ENCODE assay signal across 24 mouse cellular contexts in the genomic region with DNA sequence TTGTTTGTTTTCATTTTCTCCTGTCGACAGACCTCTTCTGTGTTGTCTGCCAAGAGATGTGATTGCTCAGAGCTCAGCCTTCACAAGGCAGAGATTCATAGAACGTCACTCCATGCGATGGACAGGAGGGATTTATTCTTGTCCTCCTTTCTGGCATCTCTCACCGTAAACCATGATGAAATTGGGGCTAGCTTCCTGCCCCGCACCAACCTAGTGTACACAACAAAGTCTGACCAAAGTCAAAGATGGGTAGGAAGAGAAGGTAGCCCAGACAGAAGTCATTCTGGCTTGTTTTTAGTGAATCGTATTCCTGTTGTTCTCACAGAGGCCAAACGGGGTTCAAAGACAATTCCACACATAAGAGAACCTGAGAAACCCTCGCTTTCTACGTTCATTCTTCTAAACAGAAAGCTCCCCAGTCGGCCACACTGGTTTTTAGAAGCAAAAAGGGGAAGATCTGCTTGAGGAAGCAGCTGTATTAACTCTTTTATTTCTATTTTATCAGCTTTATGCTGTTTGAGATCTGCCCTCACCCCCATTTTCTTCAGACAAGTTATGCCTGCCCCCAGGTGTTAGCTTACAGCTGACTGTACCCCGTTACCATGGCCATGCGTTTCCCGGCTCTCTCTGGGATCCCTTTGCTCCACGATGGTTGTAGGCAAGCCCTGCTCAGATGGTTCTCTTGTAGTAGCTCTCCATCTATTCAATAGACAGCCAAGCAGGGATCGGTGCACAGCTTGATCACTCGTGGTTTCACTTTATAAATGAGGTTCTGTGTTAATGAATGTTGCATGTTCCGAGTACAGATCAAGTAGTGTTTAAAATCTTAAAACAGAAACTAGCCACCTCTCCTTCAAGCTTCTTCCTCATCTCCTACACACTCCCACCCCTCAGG. TPM values are rescaled to one million over a fixed set of nuclear protein-coding genes. Genes with fewer than 3 reads are reported as not detected.
DNase-seq lines count a peak whose midpoint lies in the region; ATAC-seq and TF ChIP-seq lines count a peak whose summit lies in the region.
"Had no signal": no experiment of that assay in that cellular context is flagged by ENCODE, and none has a peak within 500 bp of the region (broad histone marks: within the 10 kb centered on the region; RNA-seq: fewer than 3 reads in every experiment).

No protein-coding gene starts in this region.

- DNase-seq in A20 (ENCODE audit: low read depth, low spot score) (peak; percentile 78), MEL (ENCODE audit: low read depth, low spot score) (peak; percentile 16)
- no peak for DNase-seq in left cerebral cortex, postnatal 36 days (ENCODE audit: low spot score in 2 of 2)
- DNase-seq in frontal cortex, postnatal 25 days (ENCODE audit: low spot score in 2 of 2) = no peak
- DNase-seq: adrenal gland, postnatal 14 days; cerebellum, adult 2 months; gastrocnemius, adult 2 months; heart, postnatal 10 days; kidney, adult 18-20 months; layer of hippocampus, adult 9-11 months; thymus, adult 18-20 months; thymus, postnatal 4 days had no signal

- no peak for TF ChIP-seq CTCF in MEL (IDR thresholded peaks at IDR 0.05 in 2 of 3, conservative IDR thresholded peaks at IDR 0.05 in 1 of 3; ENCODE audit: control insufficient read depth in 1 of 3, insufficient read depth in 1 of 3, low read depth in 2 of 3, low read length in 3 of 3, poor library complexity in 1 of 3, severe bottlenecking in 1 of 3)

- no peaks in the 10 kb centered on the region for H3K79me2 ChIP-seq in MEL (ENCODE audit: control insufficient read depth, insufficient read depth, low read length, poor library complexity)

- H3K4me3 ChIP-seq in MEL (ENCODE audit: control insufficient read depth in 1 of 2, insufficient read depth in 1 of 2, low read depth in 2 of 2, low read length in 2 of 2) = peak overlapping the region in 1 of 2 experiments; percentile 21; a peak in 2 of 4 replicates
- H3K4me3 ChIP-seq in heart, embryonic 11.5 days (ENCODE audit: low read depth, low read length) = no peak overlapping the region
- H3K4me3 ChIP-seq: embryonic facial prominence, embryonic 10.5 days; forebrain, embryonic 10.5 days; gastrocnemius, adult 2 months; heart, embryonic 12.5 days; neural tube, embryonic 15.5 days had no signal

- H3K36me3 ChIP-seq in MEL (ENCODE audit: control insufficient read depth in 1 of 2, insufficient read depth in 2 of 2, low read length in 2 of 2) = no peaks in the 10 kb centered on the region
- H3K36me3 ChIP-seq in heart, embryonic 11.5 days (ENCODE audit: control insufficient read depth, insufficient read depth, low read length) = no peaks in the 10 kb centered on the region
- H3K36me3 ChIP-seq: embryonic facial prominence, embryonic 10.5 days; forebrain, embryonic 10.5 days; heart, embryonic 12.5 days; neural tube, embryonic 15.5 days had no signal

- no peaks in the 10 kb centered on the region for H3K9me3 ChIP-seq in MEL (replicated peaks; ENCODE audit: insufficient read depth, low read length)
- H3K9me3 ChIP-seq in heart, embryonic 11.5 days (replicated peaks; ENCODE audit: control insufficient read depth, low read length) = no peaks in the 10 kb centered on the region
- H3K9me3 ChIP-seq: embryonic facial prominence, embryonic 10.5 days; forebrain, embryonic 10.5 days; heart, embryonic 12.5 days; neural tube, embryonic 15.5 days had no signal

- TF ChIP-seq POLR2A in MEL (IDR thresholded peaks at IDR 0.05; ENCODE audit: control insufficient read depth in 1 of 2, insufficient read depth in 1 of 2, low read depth in 1 of 2, low read length in 2 of 2, poor library complexity in 1 of 2) = no peak

- intact Hi-C loops in left cerebral cortex, postnatal 36 days (cut with DNase I) = no loop called here

- no peak overlapping the region for H3K27ac ChIP-seq in MEL (ENCODE audit: control insufficient read depth, low read depth, low read length)
- H3K27ac ChIP-seq in heart, embryonic 11.5 days (ENCODE audit: low read depth, low read length) = no peak overlapping the region
- H3K27ac ChIP-seq: embryonic facial prominence, embryonic 10.5 days; forebrain, embryonic 10.5 days; gastrocnemius, adult 2 months; hindbrain, postnatal 0 days; kidney, postnatal 0 days; neural tube, embryonic 15.5 days had no signal

- 78% methylated on average over 17 of the region's 17 CpGs for WGBS in heart, embryonic 11.5 days (ENCODE audit: insufficient replicate concordance)

- no peak for TF ChIP-seq EP300 in MEL (IDR thresholded peaks at IDR 0.05; ENCODE audit: low read depth in 1 of 2, low read length in 2 of 2)

- ATAC-seq in inflammation-experienced regulatory T-cells, adult 6 months = peak; percentile 32
- ATAC-seq in monocyte, adult 5-6 weeks (replicated peaks; ENCODE audit: insufficient number of reproducible peaks, low FRiP score, low TSS enrichment, poor library complexity, severe bottlenecking) = 0 out of 2 replicates have a peak, but pooled peaks have one; percentile 22
- no peak for ATAC-seq in erythroid progenitor cell, adult 5-6 weeks (replicated peaks; ENCODE audit: low FRiP score, poor library complexity, severe bottlenecking)
- no peak for ATAC-seq in heart, embryonic 11.5 days (replicated peaks; ENCODE audit: insufficient number of reproducible peaks, low FRiP score, low TSS enrichment)
- ATAC-seq: hindbrain, postnatal 0 days; lung, postnatal 0 days; midbrain, embryonic 16.5 days had no signal

- no peaks in the 10 kb centered on the region for H3K4me1 ChIP-seq in MEL (ENCODE audit: control insufficient read depth in 1 of 2, insufficient read depth in 2 of 2, low read length in 2 of 2)
- H3K4me1 ChIP-seq in heart, embryonic 11.5 days (ENCODE audit: control insufficient read depth, insufficient read depth, low read length) = no peaks in the 10 kb centered on the region
- H3K4me1 ChIP-seq: embryonic facial prominence, embryonic 10.5 days; forebrain, embryonic 10.5 days; heart, embryonic 12.5 days; neural tube, embryonic 15.5 days had no signal

- TF ChIP-seq RAD21 in MEL (IDR thresholded peaks at IDR 0.05; ENCODE audit: low read depth, low read length) = no peak

- H3K9ac ChIP-seq in MEL (ENCODE audit: control insufficient read depth, low read depth, low read length, poor library complexity, severe bottlenecking) = no peak overlapping the region
- H3K9ac ChIP-seq in heart, embryonic 11.5 days (ENCODE audit: low read depth, low read length) = no peak overlapping the region
- H3K9ac ChIP-seq: heart, embryonic 12.5 days; neural tube, embryonic 15.5 days had no signal

- no peak overlapping the region for H3K4me2 ChIP-seq in heart, embryonic 11.5 days
- H3K4me2 ChIP-seq: heart, embryonic 12.5 days; neural tube, embryonic 15.5 days had no signal

- peaks cover 3 to 4% of the 10 kb centered on the region in 2 experiments; a peak in 1 of 4 replicates for H3K27me3 ChIP-seq in MEL (ENCODE audit: control insufficient read depth in 1 of 2, insufficient read depth in 2 of 2, low read length in 2 of 2)
- no peaks in the 10 kb centered on the region for H3K27me3 ChIP-seq in heart, embryonic 11.5 days (ENCODE audit: control insufficient read depth, insufficient read depth, low read length)
- H3K27me3 ChIP-seq: heart, embryonic 12.5 days; neural tube, embryonic 15.5 days had no signal

TF ChIP-seq in MEL, 35 proteins besides CTCF, POLR2A, EP300 and RAD21:
- TF ChIP-seq NRF1 (IDR thresholded peaks at IDR 0.05; ENCODE audit: insufficient read depth, low read depth, low read length, poor library complexity, severe bottlenecking) (no peak), TCF12 (IDR thresholded peaks at IDR 0.05; ENCODE audit: low read depth, low read length) (no peak), SIN3A (IDR thresholded peaks at IDR 0.05; ENCODE audit: low read length) (no peak), ELF1 (IDR thresholded peaks at IDR 0.05; ENCODE audit: low read depth, low read length) (no peak), MXI1 (IDR thresholded peaks at IDR 0.05; ENCODE audit: low read depth, low read length) (no peak), ZNF384 (IDR thresholded peaks at IDR 0.05; ENCODE audit: low read depth, low read length) (no peak), E2F4 (IDR thresholded peaks at IDR 0.05; ENCODE audit: borderline replicate concordance, low read depth, low read length) (no peak), USF1 (IDR thresholded peaks at IDR 0.05; ENCODE audit: low read depth, low read length) (no peak), POLR2AphosphoS2 (IDR thresholded peaks at IDR 0.05; ENCODE audit: low read length) (no peak), NELFE (IDR thresholded peaks at IDR 0.05; ENCODE audit: low read depth, low read length) (no peak), MYC (IDR thresholded peaks at IDR 0.05; ENCODE audit: low read depth, low read length) (no peak), ZMIZ1 (IDR thresholded peaks at IDR 0.05; ENCODE audit: low read depth, low read length) (no peak), USF2 (IDR thresholded peaks at IDR 0.05; ENCODE audit: borderline replicate concordance in 1 of 2, insufficient read depth in 1 of 2, low read depth in 1 of 2, low read length in 2 of 2) (no peak)
TF ChIP-seq in MEL: peak in this region for 0.

RNA-seq across cellular contexts. Expression of a gene that starts 11.7 kb away (rescaled TPM):
- total RNA-seq in MEL (2012; rRNA removed) = 19.5 and 21.9 TPM in 2 replicates
- 100 to 1,000 TPM in 1 of 2 experiments, 10 to 100 TPM in 1; 26.4 to 119 TPM for polyA plus RNA-seq in MEL (2012; ENCODE audit: insufficient read depth in 1 of 2, insufficient read length in 2 of 2, low read depth in 1 of 2, low replicate concordance in 2 of 2, missing spikeins in 1 of 2)
- polyA plus RNA-seq in inflammation-experienced regulatory T-cells, adult 6 months (2017; shearing (Covaris generic)) = 10 to 100 TPM in 1 of 3 experiments, 1 to 10 TPM in 2; 2.1 to 27.9 (median 3.4) TPM
- 1.8 to 2.4 TPM (median 2.0 TPM) in 3 replicates for total RNA-seq in monocyte, adult 5-6 weeks (2017)
- total RNA-seq in left cerebral cortex, postnatal 36 days (2021) = 1 to 10 TPM in 1 of 2 experiments, under 1 TPM in 1; 1.00 to 1.5 TPM
- total RNA-seq in erythroid progenitor cell, adult 5-6 weeks (2015; ENCODE audit: low replicate concordance) = 289 and 319 TPM in 2 replicates
- total RNA-seq in erythroid progenitor cell, adult 5-6 weeks (2017; ENCODE audit: low replicate concordance) = 412 and 434 TPM in 2 replicates
- 24.3 and 24.7 TPM in 2 replicates for polyA plus RNA-seq in heart, embryonic 11.5 days (2014; fragmentation: Nextera tagmentation; extraction: Ambion mirVana)

Comparison
In these comparisons a context has a peak if more than half of its experiments do, and no peak if none do; other contexts are left out.
1. DNase-seq: peak in A20 (single experiment) and MEL (single experiment); none in left cerebral cortex, postnatal 36 days (0 of 2) and frontal cortex, postnatal 25 days (0 of 2).
2. ATAC-seq: peak in inflammation-experienced regulatory T-cells, adult 6 months (single experiment) and monocyte, adult 5-6 weeks (single experiment); none in erythroid progenitor cell, adult 5-6 weeks (single experiment) and heart, embryonic 11.5 days (single experiment).
3. RNA of a gene that starts 11.7 kb away (total RNA-seq): 289 to 434 TPM in erythroid progenitor cell, adult 5-6 weeks; 19.5 to 21.9 TPM in MEL, 1.8 to 2.4 TPM in monocyte, adult 5-6 weeks and 1.00 to 1.5 TPM in left cerebral cortex, postnatal 36 days; every median in the first group is over 10 times any median in the second.